Mouse (Mus musculus): ENCODE results near the gene Efcab3. TPM values are rescaled to one million over a fixed set of nuclear protein-coding genes. Genes with fewer than 3 reads are reported as not detected.

Gene Efcab3
- total and polyA plus RNA-seq, 3 experiments, result not detected

DNA sequence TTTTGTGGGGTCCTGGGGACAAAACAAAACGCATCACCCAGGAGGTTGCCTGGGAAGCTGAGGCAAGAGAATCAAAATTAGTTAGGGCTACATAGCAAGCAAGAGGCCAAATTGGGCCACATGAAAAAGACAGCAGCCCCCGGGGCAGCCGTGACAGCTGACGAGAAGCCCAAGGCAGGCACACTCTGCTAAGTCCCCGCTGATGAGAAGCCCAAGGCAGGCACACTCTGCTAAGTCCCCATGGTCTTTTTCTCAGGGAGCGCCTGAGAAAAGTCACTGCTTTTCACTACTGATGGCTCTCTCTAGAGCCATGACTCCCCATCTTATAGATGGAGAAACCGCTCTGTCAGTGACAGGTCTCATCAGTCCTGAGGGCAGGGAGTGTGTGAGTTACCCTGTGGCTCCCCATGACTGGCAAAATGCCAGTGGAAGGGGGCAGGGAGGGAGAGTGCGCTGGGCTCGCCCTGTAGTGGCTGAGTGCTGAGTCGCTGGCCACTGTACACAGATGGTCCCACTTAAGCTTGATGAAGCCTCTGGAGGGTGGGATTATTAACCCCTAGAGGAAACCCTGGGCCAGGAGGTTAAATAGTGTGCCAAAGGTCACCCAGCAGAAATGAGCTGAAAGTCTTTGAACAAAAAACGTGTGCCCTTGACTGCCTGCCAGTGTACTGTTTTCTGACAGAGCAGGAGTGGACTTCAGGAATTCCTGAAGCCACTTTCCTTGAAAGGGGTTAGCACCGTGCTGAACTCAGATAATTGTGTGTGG lies 89.9 kb downstream of the Efcab3 start (continued):
- 0 out of 2 replicates have a peak, but pooled peaks have one; percentile 9 for TF ChIP-seq SIN3A (IDR thresholded peaks at IDR 0.05; ENCODE audit: low read length)
- no peak for TF ChIP-seq NRF1 (IDR thresholded peaks at IDR 0.05; ENCODE audit: insufficient read depth, low read depth, low read length, poor library complexity, severe bottlenecking)
- no peak for TF ChIP-seq CTCF (IDR thresholded peaks at IDR 0.05 in 2 of 3, conservative IDR thresholded peaks at IDR 0.05 in 1 of 3; ENCODE audit: control insufficient read depth in 1 of 3, insufficient read depth in 1 of 3, low read depth in 2 of 3, low read length in 3 of 3, poor library complexity in 1 of 3, severe bottlenecking in 1 of 3)
- no peak for TF ChIP-seq KAT2A (conservative IDR thresholded peaks at IDR 0.05; ENCODE audit: low read depth, low read length)
- TF ChIP-seq POLR2A (IDR thresholded peaks at IDR 0.05; ENCODE audit: control insufficient read depth in 1 of 2, insufficient read depth in 1 of 2, low read depth in 1 of 2, low read length in 2 of 2, poor library complexity in 1 of 2), result no peak
- TF ChIP-seq RAD21 (IDR thresholded peaks at IDR 0.05; ENCODE audit: low read depth, low read length), result no peak
- no peak for TF ChIP-seq POLR2AphosphoS5 (IDR thresholded peaks at IDR 0.05; ENCODE audit: borderline replicate concordance, low read depth, low read length)
- TF ChIP-seq CHD1 (IDR thresholded peaks at IDR 0.05; ENCODE audit: low read depth, low read length), result no peak
- TF ChIP-seq MXI1 (IDR thresholded peaks at IDR 0.05; ENCODE audit: low read depth, low read length), result no peak; the same call in 1 of the 2 replicates
- TF ChIP-seq EP300 (IDR thresholded peaks at IDR 0.05; ENCODE audit: low read depth in 1 of 2, low read length in 2 of 2), result peak; percentile 5 to 31; a peak in 2 of 4 replicates
- TF ChIP-seq MYC (IDR thresholded peaks at IDR 0.05; ENCODE audit: low read depth, low read length), result 0 out of 2 replicates have a peak, but pooled peaks have one; percentile 14
- 0 out of 2 replicates have a peak, but pooled peaks have one; percentile 8 for TF ChIP-seq HCFC1 (IDR thresholded peaks at IDR 0.05; ENCODE audit: low read depth, low read length)

DNA sequence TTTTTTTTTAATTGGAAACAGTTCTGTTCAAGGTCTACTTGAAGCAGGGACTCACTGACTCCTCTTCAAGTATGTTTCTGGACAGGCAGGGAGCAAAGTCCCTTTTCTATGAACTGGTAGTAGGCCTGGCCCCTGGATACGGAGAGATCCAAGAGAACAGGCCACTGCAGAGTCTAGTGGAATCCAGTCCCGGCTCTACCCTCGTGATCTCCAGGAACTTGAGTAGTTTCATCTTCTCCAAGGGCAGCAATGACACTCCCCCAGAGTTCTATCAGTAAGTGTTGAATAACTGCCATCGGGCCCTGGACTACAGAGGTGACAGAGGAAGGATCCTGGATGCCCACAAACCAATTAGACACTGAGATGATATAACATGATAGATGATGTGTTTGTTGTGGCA lies 92.5 kb downstream of the Efcab3 start:
- Histone ChIP-seq H3K4me1 (ENCODE audit: control insufficient read depth in 1 of 2, insufficient read depth in 2 of 2, low read length in 2 of 2) (peaks cover 14 to 54% of the 10 kb centered on the region in 2 experiments), H3K36me3 (ENCODE audit: control insufficient read depth in 1 of 2, insufficient read depth in 2 of 2, low read length in 2 of 2) (peaks cover 0 to 42% of the 10 kb centered on the region in 2 experiments; a peak in 2 of 4 replicates), H3K9me3 (replicated peaks; ENCODE audit: insufficient read depth, low read length) (no peaks in the 10 kb centered on the region), H3K9ac (ENCODE audit: control insufficient read depth, low read depth, low read length, poor library complexity, severe bottlenecking) (no peak overlapping the region), H3K79me2 (ENCODE audit: control insufficient read depth, insufficient read depth, low read length, poor library complexity) (no peaks in the 10 kb centered on the region; the same call in 1 of the 2 replicates), H3K27me3 (ENCODE audit: control insufficient read depth in 1 of 2, insufficient read depth in 2 of 2, low read length in 2 of 2) (no peaks in the 10 kb centered on the region), H3K4me3 (ENCODE audit: control insufficient read depth in 1 of 2, insufficient read depth in 1 of 2, low read depth in 2 of 2, low read length in 2 of 2) (peak overlapping the region in 1 of 2 experiments; percentile 78; a peak in 2 of 4 replicates), H3K27ac (ENCODE audit: control insufficient read depth, low read depth, low read length) (peak overlapping the region; percentile 19; the same call in 1 of the 2 replicates)
- no peak for DNase-seq (ENCODE audit: low read depth, low spot score)
- no peak for TF ChIP-seq ELF1 (IDR thresholded peaks at IDR 0.05; ENCODE audit: low read depth, low read length)
- no peak for TF ChIP-seq MYB (IDR thresholded peaks at IDR 0.05; ENCODE audit: low read depth, low read length)
- TF ChIP-seq ETS1 (IDR thresholded peaks at IDR 0.05; ENCODE audit: low read depth, low read length), result no peak
- no peak for TF ChIP-seq USF2 (IDR thresholded peaks at IDR 0.05; ENCODE audit: borderline replicate concordance in 1 of 2, insufficient read depth in 1 of 2, low read depth in 1 of 2, low read length in 2 of 2)
- TF ChIP-seq CHD2 (IDR thresholded peaks at IDR 0.05; ENCODE audit: low read length), result no peak
- no peak for TF ChIP-seq HCFC1 (IDR thresholded peaks at IDR 0.05; ENCODE audit: low read depth, low read length)
- no peak for TF ChIP-seq RCOR1 (IDR thresholded peaks at IDR 0.05; ENCODE audit: low read depth, low read length)
